ENCODE assay signal across 8 mouse cellular contexts in the genomic region with DNA sequence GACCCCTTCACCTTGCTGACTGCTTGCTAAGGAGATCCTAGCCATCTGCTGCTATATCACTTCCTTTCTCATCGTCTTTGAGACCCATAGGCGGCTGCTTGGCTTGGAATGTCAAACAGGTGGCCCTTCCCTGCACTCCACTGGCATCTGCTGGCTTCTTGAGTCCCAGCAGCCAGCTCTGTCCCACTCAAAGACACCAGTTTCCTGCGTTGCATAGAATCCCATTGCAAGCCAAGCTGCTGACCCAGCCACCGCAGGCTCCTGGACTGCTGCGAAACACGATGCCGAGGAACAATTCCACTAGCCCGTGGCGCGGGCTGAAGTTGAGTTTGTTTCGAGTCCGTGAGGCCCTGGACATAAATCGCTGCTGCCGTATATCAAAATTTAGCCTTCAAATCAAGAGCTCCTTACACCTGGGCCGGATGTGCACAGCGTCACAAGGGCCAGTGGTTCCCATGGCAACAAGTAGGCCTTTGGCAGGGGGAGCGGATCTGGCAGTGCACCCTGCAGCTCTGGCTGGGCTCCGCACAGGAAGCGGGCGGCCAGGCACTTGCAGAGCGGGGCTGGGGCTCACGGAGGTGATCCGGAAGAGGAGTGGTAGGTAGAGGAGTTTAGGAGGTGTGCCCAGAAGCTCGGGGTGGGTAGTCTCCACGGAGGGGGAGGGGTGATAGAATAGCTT. TPM values are rescaled to one million over a fixed set of nuclear protein-coding genes. Genes with fewer than 3 reads are reported as not detected.
DNase-seq lines count a peak whose midpoint lies in the region; ATAC-seq and TF ChIP-seq lines count a peak whose summit lies in the region.

Fndc11 (plus strand) TSS at position 476 of the 679 bp plus-strand sequence.

- peak; percentile 32 for DNase-seq in NIH3T3 (ENCODE audit: low read depth)
- peak; percentile 53 to 58 for DNase-seq in cerebellum, postnatal 36 days
- DNase-seq in gastrocnemius, adult 2 months: peak; percentile 80
- DNase-seq in hindbrain, postnatal 0 days (ENCODE audit: low spot score): peak; percentile 82
- DNase-seq in left cerebral cortex, adult 11 months (ENCODE audit: low spot score): peak; percentile 15
- DNase-seq in lung, postnatal 14 days: peak; percentile 85
- DNase-seq in retina, embryonic 14.5 days (ENCODE audit: low spot score): peak; percentile 69
- DNase-seq in thymus, postnatal 25 days: peak; percentile 92

- peak within 1 kb of the TSS; percentile 67 for H3K4me3 ChIP-seq in gastrocnemius, adult 2 months
- peak within 1 kb of the TSS; percentile 28 for H3K4me3 ChIP-seq in hindbrain, postnatal 0 days (ENCODE audit: low read length)

- peak within 1 kb of the TSS; percentile 48 for H3K27ac ChIP-seq in gastrocnemius, adult 2 months
- H3K27ac ChIP-seq in hindbrain, postnatal 0 days: 0 out of 2 replicates have a peak within 1 kb of the TSS, but pooled peaks have one; percentile 22

- H3K4me2 ChIP-seq in hindbrain, postnatal 0 days (ENCODE audit: low read depth, low read length): peak within 1 kb of the TSS; percentile 59

- no peaks in the 10 kb centered on the region for H3K27me3 ChIP-seq in hindbrain, postnatal 0 days (ENCODE audit: insufficient read depth, low read length)

- intact Hi-C loops in gastrocnemius, adult 2 months (cut with DNase I): no loop called here

- no peaks in the 10 kb centered on the region for H3K9me3 ChIP-seq in hindbrain, postnatal 0 days (ENCODE audit: low read length)

- ATAC-seq in hindbrain, postnatal 0 days: peak; percentile 95

- TF ChIP-seq CTCF in gastrocnemius, adult 2 months (IDR thresholded peaks at IDR 0.05): peak; percentile 39
- TF ChIP-seq CTCF in hindbrain, postnatal 0 days (IDR thresholded peaks at IDR 0.05; ENCODE audit: low read depth): peak; percentile 53

- peak within 1 kb of the TSS; percentile 1; the same call in 1 of the 2 replicates for H3K9ac ChIP-seq in hindbrain, postnatal 0 days (replicated peaks; ENCODE audit: low read length)

- WGBS in hindbrain, postnatal 0 days: 3% methylated on average over 25 of the region's 25 CpGs

- no peaks in the 10 kb centered on the region for H3K36me3 ChIP-seq in hindbrain, postnatal 0 days (ENCODE audit: insufficient read depth, low read length)

- H3K4me1 ChIP-seq in hindbrain, postnatal 0 days (ENCODE audit: insufficient read depth, low read length): peaks cover 12% of the 10 kb centered on the region

RNA-seq across cellular contexts. Expression of gene Fndc11, which starts in this region (rescaled TPM):
- total RNA-seq in gastrocnemius, adult 2 months (2021): not detected
- 2.2 and 2.8 TPM in 2 replicates for total RNA-seq in hindbrain, postnatal 0 days (2014; rRNA removed)
- polyA plus RNA-seq in hindbrain, postnatal 0 days (2015; fragmentation: Nextera tagmentation; extraction: Ambion mirVana): 0.25 and 0.52 TPM in 2 replicates

Comparison
In these comparisons a context has a peak if more than half of its experiments do, and no peak if none do; other contexts are left out.
1. Peak in every context shown above with its lines: DNase-seq, ATAC-seq, H3K4me3 ChIP-seq and H3K27ac ChIP-seq.
2. Peak in DNase-seq, H3K4me3 ChIP-seq and H3K27ac ChIP-seq in gastrocnemius, adult 2 months; RNA of the gene not detected or under 1 TPM.
3. DNase-seq: peak in every context shown above with its lines; median percentile 92 in thymus, postnatal 25 days; 85 in lung, postnatal 14 days; 82 in hindbrain, postnatal 0 days; 80 in gastrocnemius, adult 2 months; 69 in retina, embryonic 14.5 days; 56 in cerebellum, postnatal 36 days; 32 in NIH3T3; 15 in left cerebral cortex, adult 11 months.